Mouse (Mus musculus) adrenal gland, adult 2 months (tissue): ENCODE results near the gene Srprb. TPM values are rescaled to one million over a fixed set of nuclear protein-coding genes. Genes with fewer than 3 reads are reported as not detected.

Source experiments
- DNase-seq: peaks from one replicate; pipeline ENCODE4 v3.0.0; 2021
- polyA plus RNA-seq: library from polyadenylated mRNA; depleted of rRNA; stranded (reverse); fragments of >200 nt; gene quantifications from 2 replicates; pipeline ENCODE4 v1.2.3, GENCODE M21; 2012; rRNA removed
- total RNA-seq, 2 experiments: library from RNA; stranded (reverse); gene quantifications; 2 replicates each; pipeline ENCODE4 v1.2.3; 2021

Srprb gene
- total and polyA plus RNA-seq, 3 experiments: 40.7 to 65.7 (median 44.0) TPM

- no peak for DNase-seq
Measured at GRCm38 (mm10) chr9:103146703-103147102, 55.2 kb downstream of the Srprb start.

GRCm38 (mm10) chr9:103146257-103146656 lies 55.7 kb downstream of the Srprb start:
- DNase-seq: no peak

GRCm38 (mm10) chr9:103145351-103145750 lies 56.6 kb downstream of the Srprb start:
- DNase-seq: no peak

GRCm38 (mm10) chr9:103143881-103144280 lies 58.1 kb downstream of the Srprb start:
- DNase-seq: no peak

GRCm38 (mm10) chr9:103141266-103141665 lies 60.7 kb downstream of the Srprb start:
- no peak for DNase-seq

- DNase-seq: no peak
Measured at GRCm38 (mm10) chr9:103140384-103140783, 61.6 kb downstream of the Srprb start.

GRCm38 (mm10) chr9:103139481-103139880 lies 62.5 kb downstream of the Srprb start:
- DNase-seq: peak; percentile 14

Other genes with a start within 250 kb of the Srprb start
- gene Slco2a1, start 213.4 kb downstream of the Srprb start, total RNA-seq: 1 to 10 TPM; 2.2 to 3.9 TPM
- gene Slco2a1, start 213.4 kb downstream of the Srprb start, polyA plus RNA-seq: 6.9 and 7.1 TPM in 2 replicates
- gene Rab6b, start 90.3 kb downstream of the Srprb start, total RNA-seq: 1 to 10 TPM; 2.4 to 3.1 TPM
- gene Rab6b, start 90.3 kb downstream of the Srprb start, polyA plus RNA-seq: 18.9 and 29.2 TPM in 2 replicates
- 10 to 100 TPM; 13.3 to 20.2 TPM for gene Gm20425, start 28.2 kb upstream of the Srprb start, total RNA-seq
- gene Gm20425, start 28.2 kb upstream of the Srprb start, polyA plus RNA-seq: 0.06 TPM in 1 of 2 replicates, not detected in the other
- gene Trf, start 28.3 kb upstream of the Srprb start, total RNA-seq: 100 to 1,000 TPM; 241 to 278 TPM
- 430 and 1,156 TPM in 2 replicates for gene Trf, start 28.3 kb upstream of the Srprb start, polyA plus RNA-seq
- 1 to 10 TPM in 1 of 2 experiments, not detected in 1; 1.5 TPM for gene 1300017J02Rik, start 102.9 kb upstream of the Srprb start, total RNA-seq
- gene 1300017J02Rik, start 102.9 kb upstream of the Srprb start, polyA plus RNA-seq: 0.24 TPM in 1 of 2 replicates, not detected in the other
- 10 to 100 TPM; 23.2 to 28.9 TPM for gene Topbp1, start 103.1 kb upstream of the Srprb start, total RNA-seq
- 5.5 and 8.6 TPM in 2 replicates for gene Topbp1, start 103.1 kb upstream of the Srprb start, polyA plus RNA-seq
- gene Cdv3, start 163.7 kb upstream of the Srprb start, total RNA-seq: 100 to 1,000 TPM; 121 to 326 TPM
- gene Cdv3, start 163.7 kb upstream of the Srprb start, polyA plus RNA-seq: 80.4 and 110 TPM in 2 replicates